Mouse (Mus musculus) CH12.LX (cell line): ENCODE results near the gene Kctd3. TPM values are rescaled to one million over a fixed set of nuclear protein-coding genes. Genes with fewer than 3 reads are reported as not detected.

Experiments
- DNase-seq: peaks from one replicate; pipeline ENCODE4 v3.0.0-alpha.2; 2013; ENCODE audit errors: extremely low read depth
- H3K27ac ChIP-seq: 2 replicates; pipeline ENCODE4 v1.5.1; 2012; ENCODE audit warnings: low read depth, mild to moderate bottlenecking, control low read depth, moderate library complexity; ENCODE audit not compliant: insufficient read depth
- H3K27me3 ChIP-seq: replicated peaks from 2 replicates; pipeline ENCODE3; 2012; ENCODE audit warnings: inconsistent platforms
- H3K36me3 ChIP-seq, 2 experiments: replicated peaks in 1 of 2; 2 replicates each; pipeline versions ENCODE3 to v1.6.1; 2012; ENCODE audit warnings: inconsistent platforms in 1 of 2, low read length in 1 of 2, mild to moderate bottlenecking in 1 of 2, mixed read lengths in 1 of 2, moderate library complexity in 1 of 2; ENCODE audit not compliant: control insufficient read depth in 1 of 2, insufficient read depth in 1 of 2
- H3K4me1 ChIP-seq, 2 experiments: 2 replicates each; pipeline ENCODE4 v1.6.1; 2012; ENCODE audit warnings: inconsistent platforms in 1 of 2, moderate library complexity in 1 of 2; ENCODE audit not compliant: insufficient read depth in 2 of 2, control insufficient read depth in 1 of 2
- H3K4me2 ChIP-seq: 2 replicates; pipeline ENCODE4 v1.6.1; 2012; ENCODE audit warnings: low read depth, mild to moderate bottlenecking, control low read depth; ENCODE audit not compliant: poor library complexity, insufficient read depth, severe bottlenecking
- H3K4me3 ChIP-seq, 3 experiments: fragments of 150-350 bp in 1 of 3; sonication (generic) in 1 of 3; replicated peaks in 1 of 3; 2 replicates each; pipeline versions ENCODE3 to v1.5.1; 2011 to 2012; ENCODE audit warnings: low read depth in 2 of 3, low read length in 2 of 3, mild to moderate bottlenecking in 2 of 3, moderate library complexity in 2 of 3, control low read depth in 1 of 3, improper control_type of control experiment in 1 of 3, inconsistent platforms in 1 of 3, mixed read lengths in 1 of 3; ENCODE audit not compliant: poor library complexity in 1 of 3
- H3K79me2 ChIP-seq: replicated peaks from 2 replicates; pipeline ENCODE4 v1.6.1; 2012; ENCODE audit warnings: mild to moderate bottlenecking, moderate library complexity; ENCODE audit not compliant: control insufficient read depth, poor library complexity, insufficient read depth, severe bottlenecking; ENCODE audit errors: extremely low read depth
- H3K9ac ChIP-seq: 2 replicates; pipeline ENCODE4 v1.6.1; 2012; ENCODE audit warnings: low read depth, mild to moderate bottlenecking, control low read depth, moderate library complexity; ENCODE audit not compliant: insufficient read depth
- H3K9me3 ChIP-seq: replicated peaks from 2 replicates; pipeline ENCODE3; 2012; ENCODE audit warnings: low read length, inconsistent platforms, mixed read lengths
- BHLHE40 ChIP-seq: IDR thresholded peaks from 2 replicates; pipeline ENCODE4 v1.6.1; 2011; ENCODE audit warnings: mild to moderate bottlenecking, low read depth, low read length, improper control_type of control experiment
- CTCF ChIP-seq, 2 experiments: IDR thresholded peaks in 1 of 2; conservative IDR thresholded peaks in 1 of 2; 2 replicates each; pipeline ENCODE4 v1.5.1; 2011 to 2012; ENCODE audit warnings: low read depth in 2 of 2, low read length in 2 of 2, improper control_type of control experiment in 1 of 2, inconsistent platforms in 1 of 2, mild to moderate bottlenecking in 1 of 2, moderate library complexity in 1 of 2
- E2F4 ChIP-seq: IDR thresholded peaks from 2 replicates; pipeline ENCODE4 v1.6.1; 2011; ENCODE audit warnings: low read depth, low read length, improper control_type of control experiment; ENCODE audit not compliant: insufficient replicate concordance
- ELF1 ChIP-seq: IDR thresholded peaks from 2 replicates; pipeline ENCODE4 v1.6.1; 2014; ENCODE audit warnings: low read depth, mild to moderate bottlenecking, inconsistent platforms, low read length, improper control_type of control experiment
- EP300 ChIP-seq: IDR thresholded peaks from 2 replicates; pipeline ENCODE4 v1.6.1; 2011; ENCODE audit warnings: low read length, improper control_type of control experiment
- IRF4 ChIP-seq: IDR thresholded peaks from 2 replicates; pipeline ENCODE4 v1.6.1; 2014; ENCODE audit warnings: low read depth, mild to moderate bottlenecking, inconsistent platforms, low read length, improper control_type of control experiment
- KAT2A ChIP-seq: IDR thresholded peaks from 2 replicates; pipeline ENCODE4 v1.6.1; 2012; ENCODE audit warnings: low read length, improper control_type of control experiment, inconsistent platforms; ENCODE audit not compliant: insufficient replicate concordance
- MAFK ChIP-seq: IDR thresholded peaks from 2 replicates; pipeline ENCODE4 v1.6.1; 2011; ENCODE audit warnings: low read length, improper control_type of control experiment; ENCODE audit not compliant: insufficient replicate concordance
- MXI1 ChIP-seq: IDR thresholded peaks from 2 replicates; pipeline ENCODE4 v1.6.1; 2011; ENCODE audit warnings: mild to moderate bottlenecking, low read depth, low read length, improper control_type of control experiment
- PAX5 ChIP-seq: IDR thresholded peaks from 2 replicates; pipeline ENCODE4 v1.6.1; 2012; ENCODE audit warnings: low read length, inconsistent platforms, mixed read lengths
- RAD21 ChIP-seq: IDR thresholded peaks from 2 replicates; pipeline ENCODE4 v1.6.1; 2011; ENCODE audit warnings: low read depth, mild to moderate bottlenecking, low read length, improper control_type of control experiment, moderate library complexity
- SIN3A ChIP-seq: IDR thresholded peaks from 2 replicates; pipeline ENCODE4 v1.6.1; 2012; ENCODE audit warnings: low read length, improper control_type of control experiment, inconsistent platforms
- TBP ChIP-seq: conservative IDR thresholded peaks from 2 replicates; pipeline ENCODE4 v1.6.1; 2011; ENCODE audit warnings: low read depth, low read length, improper control_type of control experiment
- TCF12 ChIP-seq: IDR thresholded peaks from 2 replicates; pipeline ENCODE4 v1.6.1; 2014; ENCODE audit warnings: low read depth, mild to moderate bottlenecking, inconsistent platforms, low read length, improper control_type of control experiment
- USF1 ChIP-seq: IDR thresholded peaks from 2 replicates; pipeline ENCODE4 v1.6.1; 2014; ENCODE audit warnings: low read depth, mild to moderate bottlenecking, inconsistent platforms, low read length, improper control_type of control experiment
- USF2 ChIP-seq: conservative IDR thresholded peaks from 2 replicates; pipeline ENCODE4 v1.6.1; 2011; ENCODE audit warnings: low read depth, low read length, improper control_type of control experiment
- ZMIZ1 ChIP-seq: IDR thresholded peaks from 2 replicates; pipeline ENCODE4 v1.6.1; 2012; ENCODE audit warnings: low read depth, mild to moderate bottlenecking, inconsistent platforms, low read length, improper control_type of control experiment
- ZNF384 ChIP-seq: IDR thresholded peaks from 2 replicates; pipeline ENCODE4 v1.6.1; 2012; ENCODE audit warnings: low read depth, low read length, improper control_type of control experiment, inconsistent platforms
- dilution Hi-C: fragments of 300-500 bp; cut with MboI; formaldehyde crosslinking; loops from 2 replicates; pipeline ENCODE4 v1.14.3; 2020; ENCODE audit warnings: low sequenced_read_pairs; ENCODE audit not compliant: extremely low pct_unique_long_range_greater_than_20kb, extremely low pct_ligation_motif_present
- in situ Hi-C: fragments of 300-500 bp; cut with MboI; formaldehyde crosslinking; loops from 3 replicates; pipeline ENCODE4 v1.14.3; 2019; ENCODE audit warnings: low sequenced_read_pairs, low pct_ligation_motif_present, low pct_unique_long_range_greater_than_20kb, mixed read lengths
- polyA plus RNA-seq: library from polyadenylated mRNA; unstranded; fragments of >175 nt; gene quantifications from 2 replicates; pipeline ENCODE4 v1.2.1, GENCODE M21; 2012; ENCODE audit warnings: low read depth; ENCODE audit not compliant: insufficient read length
- total RNA-seq, 2 experiments: library from RNA; depleted of rRNA; stranded (reverse); fragments of 300-350 nt in 1 of 2; fragments of >200 nt in 1 of 2; gene quantifications; 2 replicates each; pipeline ENCODE4 v1.2.3; 2012 to 2014

Kctd3 gene
- total and polyA plus RNA-seq, 3 experiments = 8.9 to 18.0 (median 15.4) TPM

- H3K79me2 ChIP-seq = no peaks in the 10 kb centered on the region
- H3K9me3 ChIP-seq = no peaks in the 10 kb centered on the region
- TF ChIP-seq CTCF (conservative IDR thresholded peaks at IDR 0.05 in 1 of 2, IDR thresholded peaks at IDR 0.05 in 1 of 2; ENCODE audit: low read depth in 2 of 2, low read length in 2 of 2) (no peak), E2F4 (no peak), ELF1 (no peak), MAFK (no peak), USF1 (no peak), KAT2A (no peak), ZNF384 (no peak), TCF12 (no peak)
- TF ChIP-seq, all 38 proteins: peak for 0
- no peak for DNase-seq
- Histone ChIP-seq H3K36me3 (no peaks in the 10 kb centered on the region), H3K4me3 (no peak overlapping the region), H3K4me1 (peaks cover 7 to 21% of the 10 kb centered on the region in 2 experiments; a peak in 3 of 4 replicates), H3K9ac (no peak overlapping the region), H3K27me3 (no peaks in the 10 kb centered on the region), H3K27ac (no peak overlapping the region), H3K4me2 (no peak overlapping the region)
- in situ Hi-C loops = no loop called here
- dilution Hi-C loops = no loop called here
Measured at GRCm38 (mm10) chr1:189050122-189050521, 42.5 kb upstream of the Kctd3 start.

DNA sequence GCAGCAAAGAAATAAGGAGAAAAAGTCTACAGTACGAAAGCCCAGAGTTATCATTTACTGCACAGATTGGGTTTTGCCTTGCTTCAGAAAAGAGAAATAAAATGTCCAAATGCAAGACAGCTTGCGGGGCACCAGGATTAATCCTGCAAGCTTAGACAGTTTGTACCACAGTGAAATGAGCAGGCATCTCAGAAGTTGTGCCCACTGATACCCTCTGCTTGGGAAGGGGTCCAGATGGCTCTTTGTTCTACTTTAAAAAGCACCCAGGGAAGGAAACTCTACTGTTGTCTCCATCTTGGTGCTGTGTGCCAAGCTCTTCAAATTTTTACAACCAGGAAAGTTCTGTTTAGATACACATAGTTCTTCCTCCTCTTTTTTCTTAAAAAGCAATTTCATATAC, 40.7 kb upstream of the Kctd3 start:
- no peaks in the 10 kb centered on the region for H3K79me2 ChIP-seq
- peaks cover 7 to 18% of the 10 kb centered on the region in 2 experiments; a peak in 3 of 4 replicates for H3K4me1 ChIP-seq
- dilution Hi-C loops = no loop called here
- no peak overlapping the region for H3K4me3 ChIP-seq
- in situ Hi-C loops = no loop called here
- no peaks in the 10 kb centered on the region for H3K27me3 ChIP-seq
- H3K9me3 ChIP-seq = no peaks in the 10 kb centered on the region
- no peaks in the 10 kb centered on the region for H3K36me3 ChIP-seq
- DNase-seq = no peak
- no peak overlapping the region for H3K4me2 ChIP-seq
- TF ChIP-seq PAX5 = no peak
- TF ChIP-seq TBP = no peak
- TF ChIP-seq ZNF384 = no peak
- no peak for TF ChIP-seq BHLHE40
- no peak for TF ChIP-seq SIN3A
- TF ChIP-seq EP300 = no peak
- TF ChIP-seq MXI1 = no peak
- TF ChIP-seq ZMIZ1 = no peak
- no peak for TF ChIP-seq USF2
- no peak for TF ChIP-seq IRF4
- TF ChIP-seq RAD21 = no peak
- TF ChIP-seq CTCF (conservative IDR thresholded peaks at IDR 0.05 in 1 of 2, IDR thresholded peaks at IDR 0.05 in 1 of 2; ENCODE audit: low read depth in 2 of 2, low read length in 2 of 2) = no peak
- TF ChIP-seq ELF1 = no peak
- TF ChIP-seq MAFK = no peak
- H3K9ac ChIP-seq = no peak overlapping the region
- H3K27ac ChIP-seq = no peak overlapping the region
